ENCODE assay signal across 11 mouse cellular contexts in the genomic region with DNA sequence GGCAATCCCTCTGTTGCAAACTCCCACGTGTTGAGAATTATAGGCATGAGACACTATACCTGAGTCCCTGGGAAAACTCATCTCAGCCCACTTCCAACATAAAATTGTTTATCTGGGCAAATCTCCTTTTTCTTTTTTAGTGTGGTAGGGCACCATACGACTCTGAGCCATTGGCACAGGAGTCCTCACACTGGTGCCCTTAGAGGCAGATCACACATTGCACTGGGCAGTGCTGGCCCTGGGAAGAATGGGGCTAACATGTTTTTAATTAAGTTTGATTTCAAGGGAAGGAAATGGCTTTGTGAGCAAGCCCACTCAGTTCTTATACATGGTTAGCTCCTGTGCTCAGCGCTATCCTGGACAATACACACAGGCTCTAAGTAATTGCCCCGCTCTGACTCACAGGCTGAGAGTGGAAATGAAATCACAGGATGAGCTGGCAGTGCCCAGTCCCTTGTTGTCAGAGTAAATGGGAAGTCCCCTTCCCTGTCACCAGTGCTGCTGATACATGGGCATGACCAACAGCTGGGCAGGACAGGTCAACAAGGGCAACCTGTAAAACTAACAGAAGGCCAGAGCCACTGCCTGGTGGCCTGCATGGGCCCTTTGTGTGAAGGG.
DNase-seq lines count a peak whose midpoint lies in the region; ATAC-seq and TF ChIP-seq lines count a peak whose summit lies in the region.
"Had no signal": no experiment of that assay in that cellular context is flagged by ENCODE, and none has a peak within 500 bp of the region (broad histone marks: within the 10 kb centered on the region; RNA-seq: fewer than 3 reads in every experiment).

No protein-coding gene starts in this region.

- peak; percentile 33 for DNase-seq in lung, postnatal 10 days
- DNase-seq in lung, adult 2 months = no peak
- DNase-seq in Muller cell, postnatal 12 days (ENCODE audit: inconsistent ontology term) = peak; percentile 92
- DNase-seq in adrenal gland, postnatal 36 days = peak; percentile 67 to 70
- peak; percentile 32 for DNase-seq in lung, postnatal 36 days
- no peak for DNase-seq in right cerebral cortex, adult 18-20 months
- DNase-seq in thymus, postnatal 0 days (ENCODE audit: low spot score) = no peak
- DNase-seq: heart, postnatal 14 days; kidney, postnatal 36 days had no signal

- TF ChIP-seq CTCF in lung, adult 2 months (IDR thresholded peaks at IDR 0.05; ENCODE audit: insufficient read depth, low read length) = no peak

- no peak for TF ChIP-seq POLR2A in lung, adult 2 months (IDR thresholded peaks at IDR 0.05; ENCODE audit: borderline replicate concordance, extremely low read depth, low read depth, low read length)

- H3K4me3 ChIP-seq in lung, adult 2 months (replicated peaks; ENCODE audit: extremely low read depth, low read depth, low read length) = no peak overlapping the region
- H3K4me3 ChIP-seq: liver, embryonic 12.5 days had no signal

- ATAC-seq in inflammation-experienced regulatory T-cells, adult 6 months = no peak
- ATAC-seq: liver, embryonic 12.5 days had no signal

- H3K4me1 ChIP-seq in lung, adult 2 months (ENCODE audit: control insufficient read depth, insufficient read depth, low read length) = no peaks in the 10 kb centered on the region
- H3K4me1 ChIP-seq: liver, embryonic 12.5 days had no signal

- WGBS in lung, adult 2 months = 65% methylated on average over 4 of the region's 4 CpGs

Comparison
In these comparisons a context has a peak if more than half of its experiments do, and no peak if none do; other contexts are left out.
1. DNase-seq: peak in lung, postnatal 10 days (single experiment), Muller cell, postnatal 12 days (single experiment), adrenal gland, postnatal 36 days (2 of 2) and lung, postnatal 36 days (single experiment); none in lung, adult 2 months (single experiment), right cerebral cortex, adult 18-20 months (single experiment) and thymus, postnatal 0 days (single experiment).